Mouse (Mus musculus) midbrain, postnatal 0 days (tissue): ENCODE results near the gene Zfp653. TPM values are rescaled to one million over a fixed set of nuclear protein-coding genes. Genes with fewer than 3 reads are reported as not detected.

Experiments
- ATAC-seq: fragments of 200-750 bp; cut with Nextera tagmentation; 2 replicates; pipeline ENCODE4 v1.8.0; 2017; ENCODE audit warnings: moderate number of reproducible peaks, mild to moderate bottlenecking, moderate TSS enrichment, moderate library complexity; ENCODE audit not compliant: low FRiP score
- DNase-seq: peaks from one replicate; pipeline ENCODE4 v3.0.0-alpha.2; 2015; ENCODE audit warnings: low spot score
- H3K27ac ChIP-seq: fragments of 300-500 bp; sonication (generic); 2 replicates; pipeline ENCODE4 v1.5.1; 2014; ENCODE audit warnings: low read depth, mild to moderate bottlenecking, low read length, mixed read lengths
- H3K27me3 ChIP-seq: fragments of 300-500 bp; sonication (generic); 2 replicates; pipeline ENCODE4 v1.6.1; 2014; ENCODE audit warnings: low read length, control low read depth, mixed read lengths; ENCODE audit not compliant: insufficient read depth
- H3K36me3 ChIP-seq: fragments of 300-500 bp; sonication (generic); 2 replicates; pipeline ENCODE4 v1.6.1; 2014; ENCODE audit warnings: low read length, control low read depth, mixed read lengths; ENCODE audit not compliant: insufficient read depth
- H3K4me1 ChIP-seq: fragments of 300-500 bp; sonication (generic); 2 replicates; pipeline ENCODE4 v1.6.1; 2014; ENCODE audit warnings: mild to moderate bottlenecking, control low read depth, antibody characterized with exemption, low read length, mixed read lengths; ENCODE audit not compliant: insufficient read depth
- H3K4me2 ChIP-seq: fragments of 300-500 bp; sonication (generic); 2 replicates; pipeline ENCODE4 v1.6.1; 2014; ENCODE audit warnings: low read depth, mild to moderate bottlenecking, low read length, mixed read lengths; ENCODE audit not compliant: poor library complexity, severe bottlenecking
- H3K4me3 ChIP-seq: fragments of 300-500 bp; sonication (generic); 2 replicates; pipeline ENCODE4 v1.5.1; 2014; ENCODE audit warnings: low read depth, mild to moderate bottlenecking, low read length, moderate library complexity
- H3K9ac ChIP-seq: fragments of 300-500 bp; sonication (generic); replicated peaks from 2 replicates; pipeline ENCODE4 v1.6.1; 2014; ENCODE audit warnings: mild to moderate bottlenecking, low read length, moderate library complexity, mixed read lengths; ENCODE audit not compliant: poor library complexity, severe bottlenecking
- H3K9me3 ChIP-seq: fragments of 300-500 bp; sonication (generic); 2 replicates; pipeline ENCODE4 v1.6.1; 2016; ENCODE audit warnings: low read length, control low read depth
- CTCF ChIP-seq: IDR thresholded peaks from 2 replicates; pipeline ENCODE4 v1.5.1; 2016; ENCODE audit warnings: antibody characterized with exemption, mild to moderate bottlenecking
- WGBS: fragments of 180-500 bp; shearing (Covaris S2); extraction: QIAGEN DNeasy Blood & Tissue Kit; methylation state at CpG from one replicate; pipeline ENCODE4 v1.1.7; 2014; 5-methylcytosine and 5-hydroxymethylcytosine counted together
- polyA plus RNA-seq: library from polyadenylated mRNA; unstranded; fragments of >200 nt; fragmentation: Nextera tagmentation; extraction: Ambion mirVana; gene quantifications from 2 replicates; pipeline ENCODE4 v1.2.1, GENCODE M21; 2015
- total RNA-seq: library from RNA; depleted of rRNA; stranded (reverse); fragments of >200 nt; gene quantifications from 2 replicates; pipeline ENCODE4 v1.2.3, GENCODE M21; 2014

Zfp653 gene
- total and polyA plus RNA-seq, 2 experiments from 2014 or later, result 15.1 to 30.0 TPM

DNA sequence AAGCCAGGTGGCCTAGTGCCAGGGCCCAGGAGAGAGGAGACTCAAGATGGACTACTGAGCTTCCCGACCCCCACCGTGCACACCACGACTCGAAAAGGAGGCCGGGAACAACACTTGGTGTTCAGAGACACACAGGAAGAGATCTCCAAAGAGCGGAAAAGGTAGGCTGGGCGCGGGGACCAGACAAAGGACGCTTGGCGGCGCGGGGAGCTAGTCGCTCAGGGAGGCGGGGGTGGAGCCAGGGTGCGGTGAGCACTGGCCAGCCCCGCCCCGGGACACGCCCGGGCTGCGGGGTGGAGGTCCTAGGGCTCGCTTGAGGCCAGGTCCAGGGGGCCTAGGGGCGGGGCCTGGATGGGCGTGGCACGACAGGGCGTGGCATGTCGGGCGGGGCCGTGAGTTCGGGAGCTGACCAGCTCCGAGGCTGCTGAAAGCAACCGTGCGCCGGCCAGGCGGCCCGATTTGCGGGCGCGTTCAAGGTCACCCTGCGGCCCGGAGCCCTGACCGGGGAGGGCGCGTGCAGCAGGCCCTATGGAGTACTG lies 20.8 kb downstream of the Zfp653 start:
- WGBS, result under 1% methylated on average over 35 of the region's 43 CpGs
- Histone ChIP-seq H3K36me3 (no peaks in the 10 kb centered on the region), H3K4me3 (peak overlapping the region; percentile 91)

GRCm38 (mm10) chr9:22049721-22050270 lies 21.4 kb downstream of the Zfp653 start:
- peaks cover 10% of the 10 kb centered on the region; the same call in 1 of the 2 replicates for H3K4me1 ChIP-seq
- H3K9ac ChIP-seq, result peak overlapping the region; percentile 97
- peak; percentile 68 for DNase-seq
- H3K4me3 ChIP-seq, result peak overlapping the region; percentile 91
- 4% methylated on average over 4 of the region's 4 CpGs for WGBS
- H3K27me3 ChIP-seq, result no peaks in the 10 kb centered on the region
- H3K36me3 ChIP-seq, result no peaks in the 10 kb centered on the region
- peak overlapping the region; percentile 71 for H3K4me2 ChIP-seq
- no peak for TF ChIP-seq CTCF
- no peaks in the 10 kb centered on the region for H3K9me3 ChIP-seq
- ATAC-seq, result no peak
- peak overlapping the region; percentile 96 for H3K27ac ChIP-seq

More for the DNA sequence above, 20.8 kb downstream of the Zfp653 start:
- Histone ChIP-seq H3K4me2 (peak overlapping the region; percentile 71), H3K4me1 (peaks cover 10% of the 10 kb centered on the region; the same call in 1 of the 2 replicates), H3K27ac (peak overlapping the region; percentile 96), H3K9ac (peak overlapping the region; percentile 97), H3K9me3 (no peaks in the 10 kb centered on the region), H3K27me3 (no peaks in the 10 kb centered on the region)
- no peak for TF ChIP-seq CTCF
- DNase-seq, result peak; percentile 59
- peak; percentile 11; the same call in 1 of the 2 replicates for ATAC-seq

- Histone ChIP-seq H3K27ac (no peak overlapping the region), H3K9me3 (no peaks in the 10 kb centered on the region), H3K4me3 (peak overlapping the region; percentile 91), H3K27me3 (no peaks in the 10 kb centered on the region), H3K4me1 (peaks cover 10% of the 10 kb centered on the region; the same call in 1 of the 2 replicates), H3K36me3 (no peaks in the 10 kb centered on the region), H3K9ac (peak overlapping the region; percentile 97), H3K4me2 (peak overlapping the region; percentile 71)
- DNase-seq, result peak; percentile 58
- no peak for TF ChIP-seq CTCF
- ATAC-seq, result no peak
- 40% methylated on average over 11 of the region's 11 CpGs for WGBS
Observed at GRCm38 (mm10) chr9:22049315-22049714, 21.9 kb downstream of the Zfp653 start.

DNA sequence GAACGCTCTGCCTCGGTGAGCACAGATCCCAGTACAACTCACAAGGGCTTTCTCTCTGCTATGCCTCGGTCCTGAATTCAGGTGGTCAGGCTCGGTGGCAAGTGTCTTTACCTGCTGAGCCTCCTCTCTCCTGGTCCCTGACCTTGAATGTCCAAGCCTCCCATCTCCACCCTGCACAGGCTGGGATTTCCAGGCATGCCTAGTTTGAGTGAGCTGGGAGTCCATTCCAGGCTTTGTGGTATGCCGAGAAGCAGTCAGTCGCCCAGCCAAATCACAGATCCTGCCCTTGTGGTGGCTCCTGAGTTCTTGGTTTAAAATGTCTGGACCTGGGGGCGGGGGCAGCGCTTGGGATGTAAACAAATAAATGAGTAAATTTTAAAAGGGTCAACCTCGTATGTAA lies 23.8 kb downstream of the Zfp653 start:
- no peak overlapping the region for H3K4me3 ChIP-seq
- H3K9ac ChIP-seq, result no peak overlapping the region; the same call in 1 of the 2 replicates
- H3K4me2 ChIP-seq, result peak overlapping the region; percentile 20
- 58% methylated on average over 9 of the region's 9 CpGs for WGBS
- no peak for DNase-seq
- no peaks in the 10 kb centered on the region for H3K9me3 ChIP-seq
- peaks cover 10% of the 10 kb centered on the region; the same call in 1 of the 2 replicates for H3K4me1 ChIP-seq
- H3K27me3 ChIP-seq, result no peaks in the 10 kb centered on the region
- H3K27ac ChIP-seq, result no peak overlapping the region
- no peak for TF ChIP-seq CTCF
- ATAC-seq, result no peak
- H3K36me3 ChIP-seq, result no peaks in the 10 kb centered on the region

DNA sequence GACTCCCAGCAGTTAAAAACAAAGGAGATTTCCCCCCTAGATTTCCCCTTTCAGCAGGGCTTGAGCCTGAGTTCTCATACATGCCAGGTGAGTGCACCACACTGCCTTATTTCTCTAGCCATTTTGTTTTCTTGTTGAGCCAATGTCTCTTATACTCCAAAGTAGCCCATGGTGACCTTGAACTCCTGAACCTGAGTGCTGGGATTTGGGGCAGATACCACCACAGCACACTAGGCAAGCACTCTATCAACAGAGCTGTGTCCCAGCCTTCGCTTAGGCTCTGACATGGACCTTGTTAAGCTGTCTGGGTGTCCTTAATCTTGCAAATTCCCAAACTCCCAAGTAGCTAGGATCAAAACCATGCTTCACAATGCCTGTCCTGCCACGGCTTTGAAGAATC lies 29.3 kb downstream of the Zfp653 start:
- no peak overlapping the region for H3K27ac ChIP-seq
- no peaks in the 10 kb centered on the region for H3K36me3 ChIP-seq
- H3K4me2 ChIP-seq, result no peak overlapping the region
- no peaks in the 10 kb centered on the region for H3K4me1 ChIP-seq
- DNase-seq (no peak), ATAC-seq (no peak)
- no peak overlapping the region for H3K4me3 ChIP-seq
- H3K9ac ChIP-seq, result no peak overlapping the region
- no peak for TF ChIP-seq CTCF
- 53% methylated on average over 2 of the region's 2 CpGs for WGBS
- H3K9me3 ChIP-seq, result no peaks in the 10 kb centered on the region
- no peaks in the 10 kb centered on the region for H3K27me3 ChIP-seq

- WGBS, result 83% methylated on average over 10 of the region's 10 CpGs
- H3K4me2 ChIP-seq, result no peak overlapping the region
Observed at GRCm38 (mm10) chr9:22037826-22038225, 33.4 kb downstream of the Zfp653 start.

More at GRCm38 (mm10) chr9:22037826-22038225, 33.4 kb downstream of the Zfp653 start:
- no peak for TF ChIP-seq CTCF
- peaks cover 19% of the 10 kb centered on the region for H3K36me3 ChIP-seq
- H3K27ac ChIP-seq, result no peak overlapping the region
- no peaks in the 10 kb centered on the region for H3K4me1 ChIP-seq
- no peaks in the 10 kb centered on the region for H3K27me3 ChIP-seq
- no peak overlapping the region for H3K4me3 ChIP-seq
- H3K9me3 ChIP-seq, result no peaks in the 10 kb centered on the region
- H3K9ac ChIP-seq, result no peak overlapping the region
- no peak for DNase-seq
- ATAC-seq, result no peak
